Mouse (Mus musculus) urinary bladder, postnatal 4 days (tissue): ENCODE data around the gene Fbxw26.
"Not testable (repeated sequence)": the region's sequence is repeated elsewhere in the genome, so short reads cannot be mapped to it uniquely, and the experiment has no call there.

ENCODE experiments used
- DNase-seq, 2 experiments: peaks; one replicate each; pipeline ENCODE4 v3.0.0; 2021 to 2022; ENCODE audit warnings: low spot score in 2 of 2

The Fbxw26 gene

GRCm38 (mm10) chr9:109745989-109746388 lies at the start of gene Fbxw26:
TSS of gene Fbxw26 (minus strand) at chr9:109746089.
- DNase-seq: not testable (repeated sequence)

DNA sequence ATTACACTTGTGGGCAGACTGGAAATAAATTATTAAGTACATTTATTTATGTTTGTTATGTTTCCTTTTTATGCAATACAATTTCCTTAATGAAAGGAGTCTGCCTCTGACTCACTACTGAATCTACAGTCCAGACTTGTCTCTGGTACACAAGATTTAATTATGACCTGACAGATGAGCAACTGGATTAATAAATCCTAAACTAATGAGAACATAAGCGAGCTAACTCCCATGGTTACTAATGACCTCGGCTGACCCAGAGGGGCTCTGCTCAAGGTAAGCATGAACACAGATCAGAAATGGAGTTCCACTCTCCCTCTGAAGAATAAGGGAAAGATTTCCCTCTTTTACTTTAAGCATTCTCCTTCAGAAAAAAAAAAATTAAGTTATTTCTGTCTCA lies 49.3 kb upstream of the Fbxw26 start:
- DNase-seq: no peak

GRCm38 (mm10) chr9:109790570-109790969 lies 44.7 kb upstream of the Fbxw26 start, which contains the start of gene Fbxw27:
TSS of gene Fbxw27 (minus strand) at chr9:109790670.
- DNase-seq: not testable (repeated sequence)

DNA sequence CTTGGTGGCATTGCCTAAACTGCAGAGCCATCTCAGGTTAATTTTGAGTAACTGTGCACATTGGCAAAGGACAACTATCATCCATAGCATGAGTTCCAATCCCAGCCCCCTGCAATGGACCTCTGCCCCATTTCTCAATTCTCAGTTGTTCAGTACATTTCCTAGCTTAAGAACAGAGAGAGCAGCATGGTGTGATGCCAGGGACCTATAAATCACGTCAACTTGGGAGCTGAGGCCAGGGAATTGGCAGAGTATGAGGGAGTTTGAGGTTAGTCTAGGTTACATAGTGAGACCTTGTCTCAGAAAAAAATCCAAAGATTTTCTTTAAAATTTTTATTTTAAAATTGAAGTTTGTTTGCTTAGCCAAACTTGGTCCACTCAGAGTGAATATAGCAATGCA lies 21.0 kb upstream of the Fbxw26 start:
- not testable (repeated sequence) for DNase-seq

GRCm38 (mm10) chr9:109702600-109702999 lies 43.3 kb downstream of the Fbxw26 start, which contains the start of gene Fbxw18:
TSS of gene Fbxw18 (minus strand) at chr9:109702700.
- not testable (repeated sequence) for DNase-seq

DNA sequence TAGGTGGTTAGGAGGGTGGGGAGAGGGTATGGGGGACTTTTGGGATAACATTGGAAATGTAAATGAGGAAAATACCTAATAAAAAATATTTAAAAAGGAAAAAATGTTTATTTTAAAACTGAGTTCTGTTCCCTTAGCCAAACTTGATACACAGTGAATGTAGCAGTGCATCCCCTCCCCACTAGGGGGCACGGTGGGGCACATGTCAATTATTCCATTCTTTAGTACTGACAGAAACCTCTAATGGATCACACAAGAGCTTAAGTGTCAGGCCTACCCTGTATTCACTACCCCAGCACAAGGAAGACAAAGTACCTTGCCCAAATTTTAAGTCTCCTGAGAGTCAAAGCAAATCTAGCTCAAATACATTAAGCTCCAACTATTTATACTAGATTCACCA lies 60.6 kb downstream of the Fbxw26 start:
- DNase-seq: peak; percentile 18 to 63
